Mouse (Mus musculus) heart, adult 2 months (tissue): Measurements from ENCODE around the gene Ptges2.

ENCODE experiments used
- CTCF ChIP-seq: fragments of 200-600 bp; IDR thresholded peaks from 2 replicates; pipeline ENCODE4 v1.8.1; 2022; ENCODE audit warnings: antibody characterized with exemption, mild to moderate bottlenecking, moderate library complexity
- EP300 ChIP-seq: fragments of 200-500 bp; IDR thresholded peaks from 2 replicates; pipeline ENCODE4 v1.6.1; 2011; ENCODE audit warnings: low read depth, low read length, control low read depth; ENCODE audit not compliant: insufficient read depth
- POLR2A ChIP-seq: fragments of 200-500 bp; IDR thresholded peaks from 2 replicates; pipeline ENCODE4 v1.6.1; 2011; ENCODE audit warnings: mild to moderate bottlenecking, low read depth, low read length, control low read depth; ENCODE audit not compliant: insufficient read depth

GRCm38 (mm10) chr2:32440632-32441031, 44.9 kb downstream of the Ptges2 start:
- TF ChIP-seq POLR2A (no peak), CTCF (no peak), EP300 (no peak)
